Mouse (Mus musculus): Measurements from ENCODE around the gene Lbp.

DNA sequence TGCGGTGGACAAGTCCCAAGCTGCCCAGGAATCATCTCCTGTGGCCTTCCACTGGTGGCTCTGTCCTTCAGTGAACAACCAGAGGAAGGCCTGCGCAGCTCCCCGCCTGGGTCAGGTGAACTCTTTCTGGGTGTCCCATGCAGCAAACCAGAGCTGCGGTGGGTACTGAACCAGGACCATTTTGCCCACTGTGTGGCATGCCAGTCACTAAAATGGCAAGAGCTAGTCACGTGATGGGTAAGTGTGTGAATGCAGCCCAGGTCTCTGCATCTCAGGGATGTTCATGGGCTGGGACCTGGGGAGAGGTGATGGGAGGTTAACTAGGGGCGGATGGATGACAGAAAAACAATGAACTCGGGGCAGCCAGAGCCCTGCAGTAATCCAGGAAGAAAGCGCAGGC lies 36.3 kb upstream of the Lbp start:
- TF ChIP-seq MAX (IDR thresholded peaks at IDR 0.05): no peak
- no peak for TF ChIP-seq CTCF (IDR thresholded peaks at IDR 0.05; ENCODE audit: control insufficient read depth, insufficient read depth, insufficient read length)
- TF ChIP-seq USF1 (IDR thresholded peaks at IDR 0.05; ENCODE audit: low read depth): peak; percentile 61
- no peak for TF ChIP-seq CEBPB (IDR thresholded peaks at IDR 0.05; ENCODE audit: low read depth)
